46 mouse cellular contexts compared by ENCODE assay signal in the genomic region with DNA sequence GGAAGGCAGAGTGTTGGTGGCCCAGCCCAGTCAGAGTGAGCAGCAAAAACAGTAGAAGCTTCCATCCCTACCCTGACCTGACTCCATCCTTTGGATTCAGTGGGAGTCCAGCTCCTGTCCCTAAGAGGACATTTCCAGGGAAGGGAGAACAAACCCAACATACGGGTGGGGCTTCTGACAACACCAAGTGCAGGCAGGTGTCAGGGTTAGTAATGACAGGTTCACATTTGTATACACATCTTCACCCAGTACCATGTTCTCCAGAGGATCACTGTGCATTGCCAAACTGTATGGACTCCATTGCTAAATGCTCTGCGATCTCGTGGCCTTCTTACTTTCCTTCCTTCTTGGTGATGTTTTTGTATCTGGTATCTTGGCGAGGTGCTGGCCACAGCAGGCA. TPM values are rescaled to one million over a fixed set of nuclear protein-coding genes. Genes with fewer than 3 reads are reported as not detected.
"Had no signal": no experiment of that assay in that cellular context is flagged by ENCODE, and none has a peak within 500 bp of the region (broad histone marks: within the 10 kb centered on the region; RNA-seq: fewer than 3 reads in every experiment).

A gene (minus strand): TSS at position 101 of the 400 bp plus-strand sequence.

- H3K9me3 ChIP-seq: limb, embryonic 10.5 days; limb, embryonic 12.5 days; limb, embryonic 13.5 days; limb, embryonic 15.5 days; liver, embryonic 12.5 days; liver, embryonic 13.5 days; liver, embryonic 15.5 days; lung, embryonic 15.5 days; megakaryocyte, embryonic 14.5 days; midbrain, embryonic 10.5 days; midbrain, embryonic 12.5 days; midbrain, embryonic 13.5 days; midbrain, embryonic 15.5 days had no signal

- H3K4me1 ChIP-seq: limb, embryonic 10.5 days; limb, embryonic 12.5 days; limb, embryonic 13.5 days; limb, embryonic 15.5 days; liver, embryonic 12.5 days; liver, embryonic 13.5 days; liver, embryonic 15.5 days; lung, embryonic 15.5 days; midbrain, embryonic 12.5 days; midbrain, embryonic 13.5 days; midbrain, embryonic 15.5 days had no signal

- H3K36me3 ChIP-seq: limb, embryonic 10.5 days; limb, embryonic 12.5 days; limb, embryonic 13.5 days; limb, embryonic 15.5 days; liver, embryonic 12.5 days; liver, embryonic 13.5 days; liver, embryonic 15.5 days; lung, embryonic 15.5 days; midbrain, embryonic 10.5 days; midbrain, embryonic 12.5 days; midbrain, embryonic 13.5 days; midbrain, embryonic 15.5 days had no signal

- DNase-seq: left cerebral cortex, postnatal 4 days; liver; liver, embryonic 13.5 days; liver, postnatal 0 days; lung, adult 18-20 months; lung, adult 2 months; lung, embryonic 14.5 days; lung, postnatal 10 days; lung, postnatal 14 days; lung, postnatal 36 days; lung, postnatal 4 days; midbrain, embryonic 14.5 days had no signal

- ATAC-seq: liver, embryonic 12.5 days; liver, postnatal 0 days; lung, postnatal 0 days; midbrain, embryonic 13.5 days; midbrain, embryonic 15.5 days; midbrain, embryonic 16.5 days had no signal

- H3K27me3 ChIP-seq: limb, embryonic 12.5 days; limb, embryonic 13.5 days; limb, embryonic 15.5 days; liver, embryonic 15.5 days; lung, embryonic 15.5 days; midbrain, embryonic 12.5 days; midbrain, embryonic 13.5 days; midbrain, embryonic 15.5 days had no signal

- H3K9ac ChIP-seq: limb, embryonic 12.5 days; limb, embryonic 13.5 days; limb, embryonic 15.5 days; liver, embryonic 12.5 days; liver, embryonic 13.5 days; liver, embryonic 14.5 days; liver, embryonic 15.5 days; liver, postnatal 0 days; lung, embryonic 14.5 days; lung, embryonic 15.5 days; midbrain, embryonic 12.5 days; midbrain, embryonic 13.5 days; midbrain, embryonic 15.5 days had no signal

- H3K4me2 ChIP-seq: limb, embryonic 12.5 days; limb, embryonic 13.5 days; limb, embryonic 15.5 days; liver, embryonic 11.5 days; liver, embryonic 12.5 days; liver, embryonic 13.5 days; liver, embryonic 15.5 days; lung, embryonic 14.5 days; lung, embryonic 15.5 days; midbrain, embryonic 11.5 days; midbrain, embryonic 12.5 days; midbrain, embryonic 13.5 days; midbrain, embryonic 15.5 days had no signal

- H3K4me3 ChIP-seq: limb, embryonic 10.5 days; limb, embryonic 12.5 days; limb, embryonic 13.5 days; limb, embryonic 15.5 days; liver, embryonic 12.5 days; liver, embryonic 13.5 days; liver, embryonic 15.5 days; lung, embryonic 15.5 days; megakaryocyte, embryonic 14.5 days; midbrain, embryonic 10.5 days; midbrain, embryonic 12.5 days; midbrain, embryonic 13.5 days; midbrain, embryonic 15.5 days; myocyte had no signal

- H3K27ac ChIP-seq: limb, embryonic 10.5 days; limb, embryonic 12.5 days; limb, embryonic 13.5 days; limb, embryonic 15.5 days; liver, embryonic 12.5 days; liver, embryonic 13.5 days; liver, embryonic 14.5 days; liver, embryonic 15.5 days; lung, embryonic 15.5 days; macrophage; midbrain, embryonic 10.5 days; midbrain, embryonic 12.5 days; midbrain, embryonic 13.5 days; midbrain, embryonic 15.5 days had no signal

RNA-seq across cellular contexts. Expression of the gene that starts here (rescaled TPM):
- total RNA-seq: left cerebral cortex, adult 8-10 months; left cerebral cortex, postnatal 10 days; left cerebral cortex, postnatal 25 days; left cerebral cortex, postnatal 36 days; left cerebral cortex, postnatal 4 days; liver, adult 2 months; megakaryocyte progenitor cell, adult 5-6 weeks; megakaryocyte, adult 5-6 weeks; megakaryocyte-erythroid progenitor cell, adult 5-6 weeks; midbrain, postnatal 0 days; monocyte, adult 5-6 weeks had no signal
- polyA plus RNA-seq: limb, embryonic 10.5 days; limb, embryonic 11.5 days; limb, embryonic 12.5 days; limb, embryonic 13.5 days; limb, embryonic 14.5 days; limb, embryonic 15.5 days; liver, adult 2 months; liver, embryonic 11.5 days; liver, embryonic 12.5 days; liver, embryonic 13.5 days; liver, embryonic 14.5 days; liver, embryonic 15.5 days; liver, embryonic 16.5 days; liver, postnatal 0 days; lung, adult 2 months; lung, embryonic 14.5 days; lung, embryonic 15.5 days; lung, embryonic 16.5 days; lung, postnatal 0 days; macrophage; midbrain, embryonic 10.5 days; midbrain, embryonic 11.5 days; midbrain, embryonic 12.5 days; midbrain, embryonic 13.5 days; midbrain, embryonic 14.5 days; midbrain, embryonic 15.5 days; midbrain, embryonic 16.5 days; midbrain, postnatal 0 days; myocyte; neural tube, embryonic 11.5 days had no signal
